Mouse (Mus musculus) embryonic facial prominence, embryonic 13.5 days (tissue): ENCODE data around the gene Tlx1. TPM values are rescaled to one million over a fixed set of nuclear protein-coding genes. Genes with fewer than 3 reads are reported as not detected.
A peak's percentile ranks its signal among the peaks of the same experiment; 100 is the strongest.

ENCODE experiments used
- ATAC-seq: fragments of 200-750 bp; cut with Nextera tagmentation; 2 replicates; pipeline ENCODE4 v1.8.0; 2017; ENCODE audit warnings: low read depth; ENCODE audit not compliant: insufficient number of reproducible peaks, insufficient read depth, low FRiP score, low TSS enrichment
- H3K27ac ChIP-seq: fragments of 300-500 bp; sonication (generic); 2 replicates; pipeline ENCODE4 v1.5.1; 2015; ENCODE audit warnings: moderate library complexity, mild to moderate bottlenecking, inconsistent platforms
- H3K27me3 ChIP-seq: fragments of 300-500 bp; sonication (generic); 2 replicates; pipeline ENCODE4 v1.6.1; 2015; ENCODE audit warnings: mild to moderate bottlenecking, inconsistent platforms
- H3K36me3 ChIP-seq: fragments of 300-500 bp; sonication (generic); 2 replicates; pipeline ENCODE4 v1.6.1; 2015; ENCODE audit warnings: mild to moderate bottlenecking, inconsistent platforms
- H3K4me1 ChIP-seq: fragments of 300-500 bp; sonication (generic); 2 replicates; pipeline ENCODE4 v1.6.1; 2015; ENCODE audit warnings: inconsistent platforms
- H3K4me2 ChIP-seq: fragments of 300-500 bp; sonication (generic); 2 replicates; pipeline ENCODE4 v1.6.1; 2015; ENCODE audit warnings: moderate library complexity, mild to moderate bottlenecking, inconsistent platforms
- H3K4me3 ChIP-seq: fragments of 300-500 bp; sonication (generic); 2 replicates; pipeline ENCODE4 v1.5.1; 2015; ENCODE audit warnings: mild to moderate bottlenecking, inconsistent platforms
- H3K9ac ChIP-seq: fragments of 300-500 bp; sonication (generic); 2 replicates; pipeline ENCODE4 v1.6.1; 2015; ENCODE audit warnings: mild to moderate bottlenecking, inconsistent platforms
- H3K9me3 ChIP-seq: fragments of 300-500 bp; sonication (generic); 2 replicates; pipeline ENCODE4 v1.6.1; 2016; ENCODE audit warnings: inconsistent platforms
- WGBS: fragments of 180-500 bp; shearing (Covaris S2); methylation state at CpG from one replicate; pipeline ENCODE4 v1.1.7; 2015; ENCODE audit warnings: mixed read lengths; 5-methylcytosine and 5-hydroxymethylcytosine counted together
- polyA plus RNA-seq: library from polyadenylated mRNA; unstranded; fragments of >200 nt; fragmentation: Nextera tagmentation; extraction: Ambion mirVana; gene quantifications from 2 replicates; pipeline ENCODE4 v1.2.1, GENCODE M21; 2015

Tlx1 gene
- polyA plus RNA-seq, 1 experiment from 2014 or later = 1.5 TPM

GRCm38 (mm10) chr19:45159491-45159890 is 9.0 kb downstream of the Tlx1 start:
- 2% methylated on average over 5 of the region's 5 CpGs for WGBS
- Histone ChIP-seq H3K9me3 (no peaks in the 10 kb centered on the region), H3K27me3 (peaks cover 100% of the 10 kb centered on the region), H3K27ac (no peak overlapping the region), H3K9ac (no peak overlapping the region), H3K36me3 (no peaks in the 10 kb centered on the region), H3K4me2 (no peak overlapping the region), H3K4me3 (no peak overlapping the region), H3K4me1 (peaks cover 15% of the 10 kb centered on the region; the same call in 1 of the 2 replicates)
- no peak for ATAC-seq

- Histone ChIP-seq H3K4me3 (no peak overlapping the region), H3K4me1 (peaks cover 13% of the 10 kb centered on the region; the same call in 1 of the 2 replicates), H3K4me2 (no peak overlapping the region), H3K27ac (no peak overlapping the region), H3K36me3 (no peaks in the 10 kb centered on the region), H3K9me3 (no peaks in the 10 kb centered on the region), H3K9ac (no peak overlapping the region), H3K27me3 (peaks cover 100% of the 10 kb centered on the region)
- under 1% methylated on average over 5 of the region's 5 CpGs for WGBS
- no peak for ATAC-seq
Observed at GRCm38 (mm10) chr19:45159991-45160390, 9.5 kb downstream of the Tlx1 start.

GRCm38 (mm10) chr19:45160523-45160922 is 10.0 kb downstream of the Tlx1 start:
- Histone ChIP-seq H3K9ac (no peak overlapping the region), H3K4me3 (no peak overlapping the region), H3K9me3 (no peaks in the 10 kb centered on the region), H3K4me2 (peak overlapping the region; percentile 14; the same call in 1 of the 2 replicates), H3K36me3 (no peaks in the 10 kb centered on the region), H3K27me3 (peaks cover 100% of the 10 kb centered on the region), H3K4me1 (peaks cover 9% of the 10 kb centered on the region; the same call in 1 of the 2 replicates), H3K27ac (no peak overlapping the region)
- ATAC-seq = no peak
- 5% methylated on average over 5 of the region's 5 CpGs for WGBS

- H3K9ac ChIP-seq = no peak overlapping the region
- 0 out of 2 replicates have a peak, but pooled peaks cover 4% of the 10 kb centered on the region for H3K4me1 ChIP-seq
- H3K27me3 ChIP-seq = peaks cover 100% of the 10 kb centered on the region
- no peaks in the 10 kb centered on the region for H3K36me3 ChIP-seq
- H3K9me3 ChIP-seq = no peaks in the 10 kb centered on the region
- no peak overlapping the region for H3K27ac ChIP-seq
- ATAC-seq = no peak
- H3K4me3 ChIP-seq = no peak overlapping the region
- peak overlapping the region; percentile 14; the same call in 1 of the 2 replicates for H3K4me2 ChIP-seq
- WGBS = under 1% methylated on average over 12 of the region's 12 CpGs
Observed at GRCm38 (mm10) chr19:45161093-45161492, 10.6 kb downstream of the Tlx1 start.

GRCm38 (mm10) chr19:45162181-45162580 is 11.7 kb downstream of the Tlx1 start:
- H3K27ac ChIP-seq = no peak overlapping the region
- no peaks in the 10 kb centered on the region for H3K36me3 ChIP-seq
- peaks cover 99% of the 10 kb centered on the region for H3K27me3 ChIP-seq
- H3K4me2 ChIP-seq = no peak overlapping the region
- 45% methylated on average over 7 of the region's 7 CpGs for WGBS
- ATAC-seq = no peak
- H3K4me3 ChIP-seq = no peak overlapping the region
- H3K9me3 ChIP-seq = no peaks in the 10 kb centered on the region
- H3K9ac ChIP-seq = no peak overlapping the region
- H3K4me1 ChIP-seq = 0 out of 2 replicates have a peak, but pooled peaks cover 4% of the 10 kb centered on the region

- no peaks in the 10 kb centered on the region for H3K36me3 ChIP-seq
- H3K27me3 ChIP-seq = peaks cover 99% of the 10 kb centered on the region
- H3K4me3 ChIP-seq = no peak overlapping the region
- H3K27ac ChIP-seq = no peak overlapping the region
- H3K4me1 ChIP-seq = 0 out of 2 replicates have a peak, but pooled peaks cover 4% of the 10 kb centered on the region
- no peak overlapping the region for H3K4me2 ChIP-seq
- no peaks in the 10 kb centered on the region for H3K9me3 ChIP-seq
- WGBS = 4% methylated on average over 12 of the region's 12 CpGs
- no peak overlapping the region for H3K9ac ChIP-seq
- ATAC-seq = no peak
Observed at GRCm38 (mm10) chr19:45162871-45163270, 12.4 kb downstream of the Tlx1 start.

- Histone ChIP-seq H3K4me1 (no peaks in the 10 kb centered on the region), H3K4me3 (no peak overlapping the region), H3K9me3 (peaks cover 5% of the 10 kb centered on the region; the same call in 1 of the 2 replicates), H3K9ac (no peak overlapping the region), H3K4me2 (no peak overlapping the region), H3K27ac (no peak overlapping the region), H3K27me3 (peaks cover 79% of the 10 kb centered on the region), H3K36me3 (no peaks in the 10 kb centered on the region)
- no peak for ATAC-seq
- 78% methylated on average over 7 of the region's 7 CpGs for WGBS
Observed at GRCm38 (mm10) chr19:45170451-45170850, 20.0 kb downstream of the Tlx1 start.

- WGBS = 44% methylated on average over 7 of the region's 7 CpGs
- H3K9me3 ChIP-seq = peaks cover 5% of the 10 kb centered on the region; the same call in 1 of the 2 replicates
- ATAC-seq = no peak
- no peaks in the 10 kb centered on the region for H3K36me3 ChIP-seq
- no peak overlapping the region for H3K9ac ChIP-seq
- peaks cover 50% of the 10 kb centered on the region for H3K27me3 ChIP-seq
- no peak overlapping the region for H3K4me2 ChIP-seq
- peaks cover 5% of the 10 kb centered on the region for H3K4me1 ChIP-seq
- no peak overlapping the region for H3K27ac ChIP-seq
- no peak overlapping the region for H3K4me3 ChIP-seq
Observed at GRCm38 (mm10) chr19:45174803-45175202, 24.3 kb downstream of the Tlx1 start.

- Histone ChIP-seq H3K4me3 (no peak overlapping the region), H3K27ac (no peak overlapping the region), H3K4me1 (peaks cover 5% of the 10 kb centered on the region), H3K4me2 (no peak overlapping the region), H3K9me3 (peaks cover 5% of the 10 kb centered on the region), H3K36me3 (no peaks in the 10 kb centered on the region), H3K9ac (no peak overlapping the region), H3K27me3 (peaks cover 40% of the 10 kb centered on the region)
- ATAC-seq = no peak
- WGBS = 71% methylated on average over 8 of the region's 8 CpGs
Observed at GRCm38 (mm10) chr19:45176269-45176668, 25.8 kb downstream of the Tlx1 start.

- WGBS = 18% methylated on average over 26 of the region's 26 CpGs
- H3K4me3 ChIP-seq = no peak overlapping the region
- H3K27me3 ChIP-seq = peaks cover 32% of the 10 kb centered on the region
- H3K9me3 ChIP-seq = peaks cover 5% of the 10 kb centered on the region
- ATAC-seq = no peak
- peaks cover 5% of the 10 kb centered on the region for H3K4me1 ChIP-seq
- H3K4me2 ChIP-seq = peak overlapping the region; percentile 42
- H3K36me3 ChIP-seq = no peaks in the 10 kb centered on the region
- H3K9ac ChIP-seq = no peak overlapping the region
- H3K27ac ChIP-seq = no peak overlapping the region
Observed at GRCm38 (mm10) chr19:45177004-45177737, 26.7 kb downstream of the Tlx1 start.

GRCm38 (mm10) chr19:45179451-45179850 is 29.0 kb downstream of the Tlx1 start:
- H3K9ac ChIP-seq = no peak overlapping the region
- no peak overlapping the region for H3K4me3 ChIP-seq
- ATAC-seq = no peak
- WGBS = 81% methylated on average over 4 of the region's 4 CpGs
- H3K27ac ChIP-seq = no peak overlapping the region
- peaks cover 13% of the 10 kb centered on the region for H3K27me3 ChIP-seq
- H3K9me3 ChIP-seq = no peaks in the 10 kb centered on the region; the same call in 1 of the 2 replicates
- peaks cover 5% of the 10 kb centered on the region for H3K4me1 ChIP-seq
- H3K4me2 ChIP-seq = no peak overlapping the region
- no peaks in the 10 kb centered on the region for H3K36me3 ChIP-seq

- H3K36me3 ChIP-seq = no peaks in the 10 kb centered on the region
- H3K4me2 ChIP-seq = no peak overlapping the region
- no peak overlapping the region for H3K4me3 ChIP-seq
- H3K9me3 ChIP-seq = no peaks in the 10 kb centered on the region; the same call in 1 of the 2 replicates
- H3K27me3 ChIP-seq = peaks cover 8% of the 10 kb centered on the region; the same call in 1 of the 2 replicates
- H3K4me1 ChIP-seq = peaks cover 5% of the 10 kb centered on the region
- no peak overlapping the region for H3K9ac ChIP-seq
- H3K27ac ChIP-seq = no peak overlapping the region
- 90% methylated on average over 5 of the region's 5 CpGs for WGBS
- no peak for ATAC-seq
Observed at GRCm38 (mm10) chr19:45180447-45180846, 30.0 kb downstream of the Tlx1 start.
